Mouse (Mus musculus) heart, postnatal 0 days (tissue): Measurements from ENCODE around the gene Taf6l. TPM values are rescaled to one million over a fixed set of nuclear protein-coding genes. Genes with fewer than 3 reads are reported as not detected.

ENCODE experiments used
- ATAC-seq: fragments of 200-750 bp; cut with Nextera tagmentation; 2 replicates; pipeline ENCODE4 v1.8.0; 2017; ENCODE audit warnings: low read depth, moderate number of reproducible peaks, moderate library complexity; ENCODE audit not compliant: insufficient read depth
- DNase-seq: peaks from one replicate; pipeline ENCODE4 v3.0.0-alpha.2; 2016; ENCODE audit warnings: low spot score
- H3K27ac ChIP-seq: fragments of 300-500 bp; sonication (generic); 2 replicates; pipeline ENCODE4 v1.5.1; 2014; ENCODE audit warnings: low read depth, mild to moderate bottlenecking
- H3K27me3 ChIP-seq: fragments of 300-500 bp; sonication (generic); 2 replicates; pipeline ENCODE4 v1.6.1; 2014; ENCODE audit warnings: low read length, mixed read lengths; ENCODE audit not compliant: control insufficient read depth, insufficient read depth
- H3K36me3 ChIP-seq: fragments of 300-500 bp; sonication (generic); replicated peaks from 2 replicates; pipeline ENCODE4 v1.6.1; 2014; ENCODE audit warnings: low read length, mixed read lengths; ENCODE audit not compliant: control insufficient read depth, insufficient read depth
- H3K4me1 ChIP-seq: fragments of 300-500 bp; sonication (generic); 2 replicates; pipeline ENCODE4 v1.6.1; 2014; ENCODE audit warnings: antibody characterized with exemption; ENCODE audit not compliant: control insufficient read depth, insufficient read depth
- H3K4me2 ChIP-seq: fragments of 300-500 bp; sonication (generic); 2 replicates; pipeline ENCODE4 v1.6.1; 2014; ENCODE audit warnings: low read depth, mild to moderate bottlenecking, low read length, moderate library complexity
- H3K4me3 ChIP-seq: fragments of 300-500 bp; sonication (generic); 2 replicates; pipeline ENCODE4 v1.5.1; 2014; ENCODE audit warnings: low read depth, low read length
- H3K9ac ChIP-seq: fragments of 300-500 bp; sonication (generic); replicated peaks from 2 replicates; pipeline ENCODE4 v1.6.1; 2014; ENCODE audit warnings: low read depth, low read length, mixed read lengths
- H3K9me3 ChIP-seq: fragments of 300-500 bp; sonication (generic); replicated peaks from 2 replicates; pipeline ENCODE4 v1.6.1; 2016; ENCODE audit warnings: low read length; ENCODE audit not compliant: control insufficient read depth
- CTCF ChIP-seq: IDR thresholded peaks from 2 replicates; pipeline ENCODE4 v1.5.1; 2016; ENCODE audit warnings: antibody characterized with exemption, control low read depth, low read depth
- EP300 ChIP-seq: IDR thresholded peaks from 2 replicates; pipeline ENCODE4 v1.6.1; 2016; ENCODE audit warnings: antibody characterized with exemption, low read depth
- WGBS: fragments of 180-500 bp; shearing (Covaris S2); extraction: QIAGEN DNeasy Blood & Tissue Kit; methylation state at CpG from one replicate; pipeline ENCODE4 v1.1.7; 2014; 5-methylcytosine and 5-hydroxymethylcytosine counted together
- polyA plus RNA-seq: library from polyadenylated mRNA; unstranded; fragments of >200 nt; fragmentation: Nextera tagmentation; extraction: Ambion mirVana; gene quantifications from 2 replicates; pipeline ENCODE4 v1.2.1, GENCODE M21; 2015
- total RNA-seq: library from RNA; depleted of rRNA; stranded (reverse); fragments of >200 nt; gene quantifications from 2 replicates; pipeline ENCODE4 v1.2.3, GENCODE M21; 2014; ENCODE audit warnings: low replicate concordance

Taf6l gene
- total and polyA plus RNA-seq, 2 experiments from 2014 or later, result 12.8 to 14.9 TPM

DNA sequence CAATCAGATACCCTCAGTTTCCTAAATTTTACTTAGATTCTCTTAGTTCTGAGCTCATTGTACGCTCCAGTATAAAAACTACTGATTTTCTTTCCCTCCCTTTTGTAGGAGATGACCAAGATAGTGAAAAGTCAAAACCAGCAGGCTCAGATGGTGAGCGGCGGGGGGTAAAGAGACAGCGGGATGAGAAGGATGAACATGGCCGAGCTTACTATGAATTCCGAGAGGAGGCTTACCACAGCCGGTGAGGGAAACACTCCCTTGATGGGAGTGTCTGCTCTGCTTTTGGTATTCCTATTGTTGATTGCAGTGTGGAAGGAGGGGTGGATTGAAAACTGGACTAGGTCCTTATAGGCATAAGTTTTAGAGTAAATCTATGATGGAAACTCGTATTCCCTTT lies 36.5 kb upstream of the Taf6l start:
- H3K27me3 ChIP-seq, result no peaks in the 10 kb centered on the region
- no peak for TF ChIP-seq EP300
- TF ChIP-seq CTCF, result no peak
- peak overlapping the region; percentile 96 for H3K4me3 ChIP-seq
- H3K9ac ChIP-seq, result peak overlapping the region; percentile 21; the same call in 1 of the 2 replicates
- H3K9me3 ChIP-seq, result no peaks in the 10 kb centered on the region
- H3K4me2 ChIP-seq, result peak overlapping the region; percentile 95
- peaks cover 49% of the 10 kb centered on the region for H3K36me3 ChIP-seq
- H3K27ac ChIP-seq, result no peak overlapping the region
- peaks cover 18% of the 10 kb centered on the region for H3K4me1 ChIP-seq
- WGBS, result 56% methylated on average over 8 of the region's 8 CpGs
- ATAC-seq (no peak), DNase-seq (no peak)

DNA sequence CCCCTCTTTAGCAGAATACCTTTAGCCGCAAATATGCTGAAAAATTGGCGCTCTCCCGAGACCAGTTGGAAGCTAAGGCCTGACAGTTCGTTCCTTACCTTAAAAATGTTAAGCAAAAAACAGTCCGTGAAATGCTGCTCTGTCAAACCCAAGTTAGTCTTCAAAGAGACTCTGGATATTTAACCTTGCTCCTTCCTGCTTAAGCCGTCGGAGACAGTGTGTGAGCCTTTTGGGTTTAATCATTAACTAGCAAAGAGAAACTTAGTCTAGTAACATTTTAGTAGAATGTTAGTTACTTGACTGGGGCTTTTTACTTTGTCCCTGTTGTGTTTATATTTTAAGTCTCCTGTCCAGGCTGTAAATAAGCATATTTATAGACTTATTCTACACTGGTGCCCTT lies 34.9 kb upstream of the Taf6l start:
- DNase-seq, result no peak
- TF ChIP-seq CTCF (no peak), EP300 (no peak)
- no peak for ATAC-seq
- under 1% methylated on average over 7 of the region's 7 CpGs for WGBS
- Histone ChIP-seq H3K9me3 (no peaks in the 10 kb centered on the region), H3K36me3 (peaks cover 42% of the 10 kb centered on the region), H3K27ac (peak overlapping the region; percentile 99), H3K4me2 (peak overlapping the region; percentile 95), H3K9ac (peak overlapping the region; percentile 97), H3K4me1 (peaks cover 20% of the 10 kb centered on the region), H3K4me3 (peak overlapping the region; percentile 96), H3K27me3 (no peaks in the 10 kb centered on the region)

DNA sequence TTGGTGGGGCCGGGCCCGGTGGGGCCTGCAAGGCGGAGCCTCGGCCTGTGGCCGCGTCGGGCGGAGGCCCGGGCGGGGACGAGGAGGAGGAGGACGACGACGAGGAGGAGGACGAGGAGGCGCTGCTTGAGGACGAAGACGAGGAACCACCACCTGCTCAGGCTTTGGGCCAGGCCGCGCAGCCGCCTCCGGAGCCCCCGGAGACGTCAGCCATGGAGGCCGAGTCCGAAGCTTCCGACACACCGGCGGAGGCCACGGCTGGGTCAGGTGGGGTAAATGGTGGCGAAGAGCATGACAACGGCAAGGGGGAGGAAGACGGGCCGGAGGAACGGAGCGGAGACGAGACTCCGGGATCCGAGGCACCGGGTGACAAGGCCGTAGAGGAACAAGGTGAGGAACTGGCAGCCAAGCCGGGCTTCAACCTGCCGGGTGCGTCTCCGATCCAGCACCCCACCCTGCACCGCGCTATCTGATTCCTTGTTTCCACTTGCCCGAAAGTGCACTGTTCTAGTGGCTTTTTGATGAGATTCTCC lies 34.3 kb upstream of the Taf6l start:
- peak overlapping the region; percentile 99 for H3K27ac ChIP-seq
- TF ChIP-seq CTCF, result no peak
- TF ChIP-seq EP300, result no peak
- ATAC-seq (peak; percentile 4), DNase-seq (no peak)
- H3K4me1 ChIP-seq, result peaks cover 20% of the 10 kb centered on the region
- no peaks in the 10 kb centered on the region for H3K9me3 ChIP-seq
- H3K36me3 ChIP-seq, result peaks cover 39% of the 10 kb centered on the region
- H3K4me2 ChIP-seq, result peak overlapping the region; percentile 95
- H3K9ac ChIP-seq, result peak overlapping the region; percentile 97
- peak overlapping the region; percentile 96 for H3K4me3 ChIP-seq
- WGBS, result under 1% methylated on average over 39 of the region's 48 CpGs
- no peaks in the 10 kb centered on the region for H3K27me3 ChIP-seq

DNA sequence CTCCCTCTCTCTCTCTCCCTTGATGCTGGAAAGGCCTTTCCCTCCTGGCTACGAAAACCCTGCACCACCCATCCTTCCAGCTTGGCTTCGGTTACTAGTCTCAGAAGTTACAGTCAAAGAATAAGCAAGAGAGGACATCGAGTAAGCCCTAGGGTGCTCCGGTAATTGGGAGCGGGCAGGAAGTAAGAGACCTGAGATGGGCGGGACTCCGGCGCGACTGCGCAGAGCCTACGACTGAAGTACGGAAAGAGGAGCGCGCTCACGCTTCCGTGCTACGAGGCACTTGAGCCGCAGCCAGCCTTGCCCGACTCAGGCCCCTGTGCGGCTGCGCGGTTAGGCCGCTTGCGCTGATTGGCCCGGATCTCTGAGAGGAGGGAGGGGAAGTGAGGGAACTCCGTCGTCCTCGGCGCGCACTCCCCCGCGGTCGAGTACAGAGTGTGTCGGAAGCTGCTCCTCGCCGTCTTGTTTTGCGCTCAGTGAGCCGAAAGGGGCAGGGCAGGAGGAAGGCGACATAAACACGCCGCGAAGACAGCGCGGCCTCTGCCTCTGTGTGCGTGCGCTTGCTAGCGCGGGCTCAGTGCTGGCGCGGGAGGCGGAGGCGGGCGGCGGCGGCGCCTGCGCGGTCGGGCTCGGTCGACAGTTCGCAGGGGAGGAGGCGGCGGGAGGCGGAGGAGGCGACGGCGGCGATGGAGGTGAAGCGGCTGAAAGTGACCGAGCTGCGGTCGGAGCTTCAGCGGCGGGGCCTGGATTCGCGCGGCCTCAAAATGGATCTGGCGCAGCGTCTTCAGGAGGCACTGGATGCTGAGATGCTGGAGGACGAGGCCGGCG lies 33.6 kb upstream of the Taf6l start, which contains the start of gene Hnrnpul2:
Hnrnpul2 (plus strand) TSS at position 415 of the 828 bp plus-strand sequence.
- ATAC-seq (peak; percentile 93), DNase-seq (peak; percentile 100)
- WGBS, result under 1% methylated on average over 78 of the region's 83 CpGs
- H3K27me3 ChIP-seq, result no peaks in the 10 kb centered on the region
- TF ChIP-seq EP300, result no peak
- TF ChIP-seq CTCF, result no peak
- H3K4me1 ChIP-seq, result peaks cover 20% of the 10 kb centered on the region
- H3K4me3 ChIP-seq, result peak within 1 kb of the TSS; percentile 96
- H3K4me2 ChIP-seq, result peak within 1 kb of the TSS; percentile 95
- H3K27ac ChIP-seq, result peak within 1 kb of the TSS; percentile 99
- H3K36me3 ChIP-seq, result peaks cover 39% of the 10 kb centered on the region
- H3K9ac ChIP-seq, result peak within 1 kb of the TSS; percentile 97
- H3K9me3 ChIP-seq, result no peaks in the 10 kb centered on the region

DNA sequence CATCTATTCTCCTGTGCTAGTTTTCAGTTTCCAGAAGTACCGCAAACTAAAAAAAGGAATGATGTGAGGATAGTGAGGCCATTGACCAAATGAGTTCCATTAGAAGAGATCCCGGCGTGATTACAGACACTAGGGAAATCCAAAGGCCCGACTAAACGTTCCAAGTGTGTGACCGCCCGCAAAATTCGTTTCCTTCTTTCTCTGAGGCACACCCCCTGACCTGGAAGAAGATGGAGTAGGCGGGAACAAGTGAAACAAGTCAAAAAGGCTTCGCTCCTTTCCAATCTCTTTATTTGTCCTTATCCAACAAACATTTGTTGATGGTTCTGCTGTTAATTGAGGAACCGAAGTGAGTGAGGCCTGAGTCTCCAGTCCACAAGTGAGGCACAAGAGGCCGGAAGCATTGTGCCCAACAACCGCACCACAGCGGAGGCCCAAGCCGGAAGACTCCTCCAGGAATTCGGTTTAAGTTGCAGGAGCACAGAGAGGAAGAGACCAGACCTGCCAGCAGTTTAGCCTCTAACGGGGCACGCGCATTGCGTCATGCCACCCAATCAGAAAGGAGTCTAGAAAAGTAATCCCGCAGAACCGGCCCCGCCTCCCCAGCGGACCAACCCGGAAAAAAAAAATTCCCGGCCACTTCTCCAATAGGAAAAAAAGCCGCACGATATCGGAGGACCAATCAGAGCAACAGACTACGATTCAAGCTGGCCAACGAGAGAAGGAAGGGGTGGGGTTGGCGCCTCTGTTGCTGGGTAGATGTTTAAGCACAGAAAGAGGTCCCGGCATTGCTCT lies 32.8 kb upstream of the Taf6l start, which contains the start of gene Ttc9c:
Ttc9c (minus strand) TSS at position 533 of the 795 bp plus-strand sequence.
- ATAC-seq, result peak; percentile 87
- peak within 1 kb of the TSS; percentile 95 for H3K4me2 ChIP-seq

More for the DNA sequence above, 32.8 kb upstream of the Taf6l start, which contains the start of gene Ttc9c:
- TF ChIP-seq CTCF (no peak), EP300 (peak; percentile 86)
- whole genome bisulfite sequencing, result under 1% methylated on average over 33 of the region's 33 CpGs
- Histone ChIP-seq H3K9me3 (no peaks in the 10 kb centered on the region), H3K27ac (peak within 1 kb of the TSS; percentile 99), H3K4me3 (peak within 1 kb of the TSS; percentile 96), H3K4me1 (peaks cover 20% of the 10 kb centered on the region), H3K27me3 (no peaks in the 10 kb centered on the region), H3K9ac (peak within 1 kb of the TSS; percentile 97), H3K36me3 (peaks cover 37% of the 10 kb centered on the region)
- DNase-seq, result peak; percentile 99
